Mouse (Mus musculus) limb, embryonic 10.5 days (tissue): ENCODE measurements around the gene Shisa5. TPM values are rescaled to one million over a fixed set of nuclear protein-coding genes. Genes with fewer than 3 reads are reported as not detected.

Experiments
- DNase-seq: peaks from one replicate; pipeline ENCODE4 v3.0.0-alpha.2; 2017; ENCODE audit warnings: low spot score
- H3K27ac ChIP-seq: fragments of 300-500 bp; sonication (generic); 2 replicates; pipeline ENCODE4 v1.5.1; 2016; ENCODE audit warnings: mild to moderate bottlenecking
- H3K27me3 ChIP-seq: fragments of 300-500 bp; sonication (generic); 2 replicates; pipeline ENCODE4 v1.6.1; 2016; ENCODE audit warnings: low read depth, mild to moderate bottlenecking; ENCODE audit not compliant: poor library complexity, severe bottlenecking
- H3K36me3 ChIP-seq: fragments of 300-500 bp; sonication (generic); 2 replicates; pipeline ENCODE4 v1.6.1; 2016; ENCODE audit warnings: mild to moderate bottlenecking, moderate library complexity
- H3K4me1 ChIP-seq: fragments of 300-500 bp; sonication (generic); 2 replicates; pipeline ENCODE4 v1.6.1; 2016
- H3K4me3 ChIP-seq: fragments of 300-500 bp; sonication (generic); 2 replicates; pipeline ENCODE4 v1.5.1; 2016; ENCODE audit warnings: mild to moderate bottlenecking, moderate library complexity
- H3K9me3 ChIP-seq: fragments of 300-500 bp; sonication (generic); replicated peaks from 2 replicates; pipeline ENCODE4 v1.6.1; 2016; ENCODE audit warnings: mild to moderate bottlenecking
- WGBS: fragments of 180-500 bp; shearing (Covaris S2); methylation state at CpG from one replicate; pipeline ENCODE4 v1.1.7; 2016; 5-methylcytosine and 5-hydroxymethylcytosine counted together
- polyA plus RNA-seq: library from polyadenylated mRNA; unstranded; fragments of >200 nt; fragmentation: Nextera tagmentation; extraction: Ambion mirVana; gene quantifications from 2 replicates; pipeline ENCODE4 v1.2.1, GENCODE M21; 2016

The Shisa5 gene
- polyA plus RNA-seq, 1 experiment from 2014 or later, result 44.4 TPM

DNA sequence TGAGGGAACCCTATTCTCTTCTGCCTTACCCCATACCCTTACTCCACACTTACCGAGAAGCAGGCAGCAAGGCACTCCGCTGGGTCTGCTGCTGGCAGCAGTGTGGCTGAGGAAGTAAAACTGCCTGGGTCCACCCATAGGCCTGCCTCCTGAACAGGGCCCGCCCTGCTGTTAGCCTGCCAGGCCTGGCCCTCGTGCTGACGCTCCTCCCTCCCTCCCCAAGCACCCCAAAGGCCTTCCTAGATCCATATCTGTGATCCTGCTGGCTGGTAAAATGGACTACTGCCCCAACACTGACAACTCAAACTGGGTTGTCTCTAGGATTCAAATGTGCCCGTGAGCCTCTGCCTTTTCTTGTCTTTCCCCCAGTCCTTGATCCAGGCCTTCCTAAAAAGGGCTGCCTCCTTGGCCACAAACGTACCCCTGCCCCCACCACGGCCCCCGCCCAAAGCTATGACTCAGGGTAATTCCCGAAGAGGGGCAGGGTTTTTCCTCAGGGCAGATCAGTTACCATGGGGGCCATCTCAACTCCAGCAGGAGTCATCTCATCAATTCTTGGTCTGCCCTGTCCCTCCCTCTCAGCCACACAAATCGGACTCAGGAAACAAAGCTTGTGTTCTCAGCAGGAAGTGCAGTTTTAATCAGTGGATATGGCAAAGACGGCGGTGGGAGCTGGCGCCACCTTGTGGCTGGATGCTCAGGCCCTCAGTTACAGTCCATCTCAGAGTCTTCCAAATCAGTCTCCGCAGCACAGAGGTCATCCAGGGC is 21.0 kb downstream of the Shisa5 start, which contains the start of gene Trex1:
Gene Trex1, minus strand, starts transcription at position 599 of the 768 bp plus-strand sequence.
- 28% methylated on average over 15 of the region's 15 CpGs for WGBS
- H3K27me3 ChIP-seq, result no peaks in the 10 kb centered on the region
- peak; percentile 89 for DNase-seq
- H3K4me3 ChIP-seq, result peak within 1 kb of the TSS; percentile 39
- H3K27ac ChIP-seq, result peak within 1 kb of the TSS; percentile 84
- H3K9me3 ChIP-seq, result no peaks in the 10 kb centered on the region
- peaks cover 29% of the 10 kb centered on the region for H3K4me1 ChIP-seq
- peaks cover 86% of the 10 kb centered on the region for H3K36me3 ChIP-seq

DNA sequence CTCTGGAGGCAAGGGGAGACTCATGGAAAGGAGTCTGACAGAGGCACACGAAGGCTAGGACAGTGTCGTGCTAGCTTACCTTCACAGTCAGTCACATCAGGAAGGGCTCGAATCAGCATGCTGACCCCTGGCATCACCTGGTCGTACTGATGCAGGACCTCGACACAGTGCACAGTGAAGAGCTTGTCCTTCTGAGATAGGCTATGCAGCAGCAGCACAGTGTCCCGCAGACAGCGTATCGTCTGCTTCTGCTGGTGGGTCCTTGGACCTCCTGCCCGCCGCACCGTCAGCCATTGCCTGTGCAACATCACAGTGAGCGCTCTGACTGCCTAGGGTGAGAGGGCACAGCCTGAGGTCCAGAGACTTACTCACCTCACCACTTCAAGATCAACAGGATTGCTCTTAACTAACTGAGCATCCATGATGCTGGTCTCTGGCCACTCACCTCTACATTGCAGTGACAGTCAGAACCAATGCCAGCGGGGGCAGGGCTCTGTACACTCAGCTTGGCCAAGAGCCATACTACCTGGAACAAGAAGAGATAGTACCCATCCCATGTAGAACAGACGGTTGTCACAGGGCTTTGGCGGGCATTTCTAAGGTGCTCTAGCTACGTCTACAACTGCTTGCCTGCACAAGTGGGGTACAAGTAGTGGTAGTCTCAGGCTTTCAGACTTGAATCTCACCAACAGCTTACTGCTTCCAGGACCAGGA is 22.0 kb downstream of the Shisa5 start:
- Histone ChIP-seq H3K36me3 (peaks cover 93% of the 10 kb centered on the region), H3K27me3 (no peaks in the 10 kb centered on the region), H3K27ac (peak overlapping the region; percentile 84; the same call in 1 of the 2 replicates), H3K4me1 (peaks cover 18% of the 10 kb centered on the region), H3K9me3 (no peaks in the 10 kb centered on the region), H3K4me3 (no peak overlapping the region)
- WGBS, result 92% methylated on average over 16 of the region's 16 CpGs
- DNase-seq, result no peak

DNA sequence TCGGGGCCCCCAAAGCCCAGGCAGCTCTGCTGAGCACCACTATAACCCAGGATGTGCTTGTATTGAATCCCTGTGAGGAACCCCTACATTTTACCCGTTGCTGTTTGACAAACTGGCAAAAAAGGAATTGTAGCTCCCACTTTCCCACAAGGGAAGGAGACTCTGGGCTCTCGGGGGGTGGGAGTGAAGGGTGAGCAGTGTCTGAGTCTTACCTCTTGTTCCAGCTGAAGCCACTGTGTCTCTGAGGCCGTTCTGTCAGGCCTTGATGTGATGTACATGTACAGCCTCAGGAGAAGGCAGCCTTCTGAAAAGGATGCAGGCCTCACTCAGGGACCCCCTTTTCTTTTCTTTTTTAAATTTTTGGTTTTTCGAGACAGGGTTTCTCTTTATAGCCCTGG is 22.5 kb downstream of the Shisa5 start:
- no peaks in the 10 kb centered on the region for H3K9me3 ChIP-seq
- H3K4me1 ChIP-seq, result peaks cover 17% of the 10 kb centered on the region
- DNase-seq, result no peak
- no peak overlapping the region for H3K4me3 ChIP-seq
- 89% methylated on average over 5 of the region's 5 CpGs for WGBS
- H3K27me3 ChIP-seq, result no peaks in the 10 kb centered on the region
- no peak overlapping the region for H3K27ac ChIP-seq
- H3K36me3 ChIP-seq, result peaks cover 95% of the 10 kb centered on the region

DNA sequence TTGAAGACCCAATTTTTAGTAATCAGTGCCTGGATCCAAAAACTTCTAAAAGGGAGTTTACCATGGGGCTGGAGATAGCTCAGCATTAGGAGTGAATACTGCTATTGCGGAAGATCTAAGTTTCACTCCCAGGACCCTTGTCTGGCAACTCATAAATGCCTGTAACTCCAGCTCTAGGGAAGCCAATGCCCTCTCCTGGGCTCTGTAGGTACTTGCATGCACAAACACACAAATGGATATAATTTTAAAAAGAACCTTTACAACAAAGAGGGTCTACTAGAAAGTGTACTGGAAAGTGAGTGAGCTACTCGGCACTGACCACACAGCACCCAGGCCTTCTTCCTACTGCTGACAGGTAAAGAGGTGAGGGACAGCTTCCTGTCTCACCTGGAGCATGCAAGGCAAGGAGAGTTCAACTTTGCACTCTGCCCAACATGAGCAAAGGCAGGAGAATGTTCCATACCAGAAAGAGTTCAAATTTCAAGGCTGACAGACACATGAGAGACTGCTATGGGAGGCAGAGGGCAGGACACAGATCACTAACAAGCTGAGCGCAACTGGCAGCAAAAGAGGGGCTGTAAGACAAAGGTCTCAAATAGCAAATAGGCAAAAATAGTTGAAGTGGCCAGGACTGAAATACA is 29.9 kb downstream of the Shisa5 start:
- Histone ChIP-seq H3K27ac (no peak overlapping the region), H3K4me1 (peaks cover 9% of the 10 kb centered on the region), H3K9me3 (no peaks in the 10 kb centered on the region), H3K27me3 (no peaks in the 10 kb centered on the region), H3K36me3 (peaks cover 90% of the 10 kb centered on the region), H3K4me3 (no peak overlapping the region)
- WGBS, result 92% methylated on average over 3 of the region's 3 CpGs
- DNase-seq, result no peak

DNA sequence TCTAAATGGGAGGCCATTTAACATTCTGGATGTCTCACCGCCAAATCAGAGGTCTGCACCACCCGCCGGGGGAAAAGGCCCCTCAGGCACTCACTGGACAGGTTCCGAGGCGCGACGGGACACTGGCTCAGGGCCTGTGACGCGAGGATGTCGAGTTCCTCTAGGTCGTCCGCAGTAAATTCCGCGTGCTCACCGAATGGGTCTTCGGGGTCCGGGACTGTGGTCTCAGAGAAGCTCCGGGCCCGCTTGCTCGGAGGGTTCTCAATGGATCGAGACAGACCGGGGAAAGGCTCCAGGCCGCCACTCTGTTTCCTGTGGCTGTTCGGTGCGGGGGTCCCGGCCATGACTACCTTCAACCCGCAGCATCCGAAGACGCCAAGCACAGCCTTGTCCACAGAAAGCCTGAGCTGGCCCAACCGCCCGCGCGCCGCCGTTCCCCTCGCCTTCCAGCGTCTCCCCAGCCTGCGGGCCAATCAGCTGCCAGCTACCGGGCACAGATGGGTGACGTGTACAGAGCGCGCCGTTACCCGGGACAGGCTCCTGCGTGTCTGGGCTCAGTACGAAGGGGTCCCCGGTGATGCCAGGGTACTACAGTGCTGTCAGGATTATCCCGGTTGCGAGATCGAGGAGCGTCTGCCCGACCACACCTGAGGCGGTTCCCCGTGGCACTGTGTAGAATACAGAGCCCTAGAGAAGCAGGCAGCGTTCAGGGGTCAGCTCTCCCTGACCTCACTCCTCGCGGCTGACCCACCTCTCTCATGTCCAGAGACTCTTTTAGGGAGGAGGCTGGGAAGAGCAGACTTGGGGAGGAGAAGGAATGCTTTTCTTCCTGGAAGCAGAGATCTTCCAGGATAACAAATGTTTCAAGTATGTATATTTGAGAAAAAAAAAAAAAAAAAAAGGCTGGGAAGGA is 35.6 kb downstream of the Shisa5 start, which contains the start of gene Atrip:
Gene Atrip, minus strand, starts transcription at position 464 of the 913 bp plus-strand sequence.
- peaks cover 20% of the 10 kb centered on the region for H3K4me1 ChIP-seq
- H3K27me3 ChIP-seq, result no peaks in the 10 kb centered on the region
- H3K9me3 ChIP-seq, result no peaks in the 10 kb centered on the region
- WGBS, result under 1% methylated on average over 57 of the region's 57 CpGs
- peak within 1 kb of the TSS; percentile 79 for H3K4me3 ChIP-seq
- peak; percentile 94 for DNase-seq
- H3K27ac ChIP-seq, result peak within 1 kb of the TSS; percentile 90
- peaks cover 48% of the 10 kb centered on the region for H3K36me3 ChIP-seq

DNA sequence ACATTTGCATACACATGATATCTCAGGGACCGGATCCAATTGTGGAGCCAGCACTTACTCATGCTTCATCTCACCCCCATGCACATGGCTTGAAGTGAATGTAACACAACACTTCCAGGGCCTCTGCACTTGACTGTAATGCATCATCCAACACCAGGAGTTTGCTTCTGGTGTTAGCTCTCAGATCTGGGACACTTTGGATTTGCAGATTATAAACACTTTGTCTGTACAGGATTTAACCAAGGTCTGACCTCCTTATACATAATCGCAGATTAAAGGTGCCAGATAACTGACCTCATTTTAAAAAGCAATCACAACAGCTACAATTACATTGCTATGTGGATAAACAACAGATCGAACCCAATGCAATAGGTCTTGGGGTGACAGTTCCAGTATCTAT is 42.2 kb downstream of the Shisa5 start:
- 98% methylated on average over 3 of the region's 3 CpGs for WGBS
- Histone ChIP-seq H3K36me3 (peaks cover 36% of the 10 kb centered on the region), H3K4me3 (no peak overlapping the region), H3K27me3 (no peaks in the 10 kb centered on the region), H3K27ac (no peak overlapping the region), H3K9me3 (no peaks in the 10 kb centered on the region), H3K4me1 (peaks cover 16% of the 10 kb centered on the region)
- DNase-seq, result no peak

DNA sequence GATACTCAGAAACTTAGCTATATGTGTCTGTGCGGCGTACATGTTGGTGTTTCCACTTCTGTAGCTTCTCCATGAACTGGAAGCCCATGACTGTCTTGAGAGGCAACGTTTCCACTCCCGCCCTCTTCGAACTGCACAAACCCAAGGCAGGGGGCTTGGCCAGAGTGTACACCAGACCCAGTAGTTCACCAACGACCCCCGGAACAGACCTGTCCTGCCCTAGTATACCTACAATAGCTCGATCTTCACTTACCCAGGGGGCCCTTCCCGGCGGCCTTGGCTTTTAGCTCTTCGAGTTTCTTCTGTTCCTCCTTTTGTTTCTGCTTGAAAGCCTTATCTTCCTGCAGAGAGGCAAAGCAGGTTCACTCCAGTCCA is 43.4 kb downstream of the Shisa5 start:
- Histone ChIP-seq H3K4me1 (peaks cover 16% of the 10 kb centered on the region), H3K4me3 (peak overlapping the region; percentile 85), H3K27ac (peak overlapping the region; percentile 91), H3K9me3 (no peaks in the 10 kb centered on the region), H3K27me3 (no peaks in the 10 kb centered on the region), H3K36me3 (peaks cover 36% of the 10 kb centered on the region)
- 7% methylated on average over 11 of the region's 11 CpGs for WGBS
- DNase-seq, result no peak

DNA sequence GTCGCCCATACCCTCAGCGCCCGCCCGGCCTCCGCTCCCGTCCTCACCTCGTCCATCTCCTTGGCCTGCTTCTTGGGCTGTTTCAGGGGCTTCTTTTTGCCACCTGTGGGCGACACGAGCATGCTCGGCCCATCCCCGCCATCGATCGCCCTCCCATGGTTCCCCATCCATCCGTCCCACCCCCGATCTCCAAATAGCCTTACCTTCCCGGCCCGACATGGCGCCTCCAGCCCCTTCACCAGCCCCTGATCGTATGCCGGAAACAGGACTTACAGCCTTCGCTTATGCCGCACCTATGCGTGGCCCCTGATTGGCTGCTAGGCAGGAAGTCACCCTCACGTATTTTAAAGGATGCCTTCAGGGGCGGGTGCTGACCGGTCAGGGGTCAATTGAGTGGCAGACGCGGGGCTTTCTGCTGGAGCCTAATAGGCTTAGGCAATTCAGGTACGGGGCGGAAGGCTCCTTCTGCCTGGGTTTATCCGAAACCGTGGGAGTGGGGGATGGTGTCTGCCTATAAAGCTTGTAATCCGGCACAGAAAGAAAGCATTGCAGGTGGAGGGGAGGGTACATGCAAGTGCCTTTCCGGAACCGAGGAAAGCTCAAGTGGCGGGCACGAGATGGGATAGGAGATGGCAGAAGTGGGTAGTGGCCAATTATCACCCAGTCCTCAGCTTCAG is 43.9 kb downstream of the Shisa5 start, which contains the start of the genes Ccdc51 and Tma7:
Gene Ccdc51, plus strand, starts transcription at position 370 of the 677 bp plus-strand sequence.
Gene Tma7, minus strand, starts transcription at position 464 of the 677 bp plus-strand sequence.
- peaks cover 34% of the 10 kb centered on the region for H3K36me3 ChIP-seq
- peaks cover 16% of the 10 kb centered on the region for H3K4me1 ChIP-seq
- peak; percentile 89 for DNase-seq
- no peaks in the 10 kb centered on the region for H3K27me3 ChIP-seq
- WGBS, result under 1% methylated on average over 37 of the region's 37 CpGs
- H3K4me3 ChIP-seq, result peak within 1 kb of the TSS; percentile 85
- H3K27ac ChIP-seq, result peak within 1 kb of the TSS; percentile 91
- H3K9me3 ChIP-seq, result no peaks in the 10 kb centered on the region

DNA sequence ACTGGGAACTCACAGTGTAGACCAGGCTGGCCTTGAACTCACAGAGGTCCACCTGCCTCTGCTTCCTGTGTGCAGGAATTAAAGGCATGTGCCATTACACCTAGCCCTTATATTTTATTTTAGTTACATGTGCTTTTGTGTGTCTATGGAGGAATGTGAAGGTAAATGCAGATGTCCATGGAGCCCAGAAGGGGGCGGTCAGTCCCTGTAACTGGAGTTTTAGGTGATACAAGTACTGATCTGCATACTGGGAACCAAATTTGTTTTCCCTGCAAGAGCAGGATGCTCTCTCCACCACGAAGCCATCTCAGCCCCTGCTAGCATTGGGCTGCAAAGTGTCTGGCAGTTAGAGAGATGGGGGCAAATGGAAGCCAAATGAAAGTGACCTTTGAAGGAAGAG is 46.6 kb downstream of the Shisa5 start:
- H3K9me3 ChIP-seq, result no peaks in the 10 kb centered on the region
- peaks cover 19% of the 10 kb centered on the region for H3K36me3 ChIP-seq
- H3K4me1 ChIP-seq, result peaks cover 20% of the 10 kb centered on the region
- H3K27ac ChIP-seq, result no peak overlapping the region
- H3K27me3 ChIP-seq, result no peaks in the 10 kb centered on the region
- WGBS, result 25% methylated on average over 2 of the region's 2 CpGs
- H3K4me3 ChIP-seq, result no peak overlapping the region
- no peak for DNase-seq

DNA sequence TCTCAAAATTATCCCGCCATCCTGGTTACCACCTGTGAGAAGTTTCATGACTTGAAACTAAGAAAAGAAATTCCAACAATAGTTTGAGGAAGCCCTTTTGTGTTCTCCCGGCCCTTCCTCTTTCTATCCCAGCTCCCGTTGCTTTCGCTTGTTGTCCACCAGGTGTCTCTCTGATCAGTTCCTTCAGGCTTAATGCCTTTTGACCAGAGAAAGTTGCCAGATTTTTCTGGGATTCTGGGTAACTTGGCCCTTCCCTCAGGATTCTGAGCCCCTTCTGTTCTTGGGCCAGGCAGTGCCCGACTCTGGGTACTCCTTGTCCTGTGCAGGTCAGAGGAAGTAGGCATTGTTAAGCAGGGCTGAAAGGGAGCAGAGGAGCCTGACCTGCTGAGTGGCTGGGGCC is 49.6 kb downstream of the Shisa5 start:
- Histone ChIP-seq H3K9me3 (no peaks in the 10 kb centered on the region), H3K27ac (0 out of 2 replicates have a peak overlapping the region, but pooled peaks have one; percentile 56)

DNA sequence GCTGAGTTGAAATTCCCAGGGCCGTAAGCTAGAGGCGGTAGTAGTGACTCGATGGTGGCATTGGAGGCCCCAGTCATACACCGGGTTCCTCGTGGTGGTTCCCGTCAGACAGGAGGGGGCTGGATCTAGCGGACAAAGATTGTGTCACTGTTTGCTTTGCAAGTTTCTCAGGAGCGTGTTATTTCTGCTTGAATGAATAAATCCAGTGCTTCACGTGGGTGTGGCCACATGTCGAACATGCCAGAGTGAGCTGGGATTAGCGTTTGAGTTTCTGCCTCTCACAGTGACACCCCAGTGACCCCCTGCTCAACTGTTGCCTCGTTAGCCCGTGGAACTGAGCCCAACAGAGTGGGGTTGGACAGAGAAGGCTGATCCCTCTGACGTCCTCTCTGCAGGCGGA is 52.1 kb downstream of the Shisa5 start:
- Histone ChIP-seq H3K9me3 (no peaks in the 10 kb centered on the region), H3K27ac (no peak overlapping the region), H3K27me3 (no peaks in the 10 kb centered on the region), H3K4me3 (no peak overlapping the region), H3K36me3 (peaks cover 33% of the 10 kb centered on the region), H3K4me1 (peaks cover 28% of the 10 kb centered on the region)
- no peak for DNase-seq
- WGBS, result 88% methylated on average over 15 of the region's 15 CpGs

More for the DNA sequence above, 49.6 kb downstream of the Shisa5 start:
- no peaks in the 10 kb centered on the region for H3K27me3 ChIP-seq
- DNase-seq, result no peak
- 31% methylated on average over 5 of the region's 5 CpGs for WGBS
- H3K36me3 ChIP-seq, result peaks cover 33% of the 10 kb centered on the region
- no peak overlapping the region for H3K4me3 ChIP-seq
- peaks cover 16% of the 10 kb centered on the region for H3K4me1 ChIP-seq
